Mouse (Mus musculus): ENCODE data around the gene Nsun3.
A peak's percentile ranks its signal among the peaks of the same experiment; 100 is the strongest.

Nsun3 gene

GRCm38 (mm10) chr16:62753079-62753478 is 33.5 kb downstream of the Nsun3 start:
- DNase-seq: no peak

DNA sequence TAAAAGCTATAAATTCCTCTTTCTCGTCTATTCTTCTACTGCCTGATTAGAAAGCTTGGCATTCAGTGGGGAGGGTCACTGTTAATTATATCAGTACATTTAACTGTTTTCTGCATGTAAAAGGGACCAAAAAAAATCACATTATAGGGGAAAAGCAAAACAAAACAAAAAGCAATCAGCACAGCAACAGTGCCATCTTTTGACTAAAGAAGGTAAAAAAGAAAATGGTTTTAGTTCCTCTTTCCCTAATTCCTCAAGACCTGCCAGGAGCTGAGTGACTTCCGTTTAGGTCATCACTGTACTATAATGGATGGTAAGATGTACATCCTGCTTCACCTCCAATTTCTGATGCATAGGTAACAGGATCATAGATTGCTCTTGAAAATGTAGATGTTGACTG is 40.7 kb downstream of the Nsun3 start:
- no peak for DNase-seq

GRCm38 (mm10) chr16:62734359-62734758 is 52.3 kb downstream of the Nsun3 start:
- no peak for DNase-seq

- DNase-seq: no peak
Measured at GRCm38 (mm10) chr16:62730291-62730690, 56.3 kb downstream of the Nsun3 start.

GRCm38 (mm10) chr16:62729846-62730245 is 56.8 kb downstream of the Nsun3 start:
- DNase-seq: no peak

GRCm38 (mm10) chr16:62718255-62718654 is 68.4 kb downstream of the Nsun3 start:
- DNase-seq: peak; percentile 4 to 28

DNA sequence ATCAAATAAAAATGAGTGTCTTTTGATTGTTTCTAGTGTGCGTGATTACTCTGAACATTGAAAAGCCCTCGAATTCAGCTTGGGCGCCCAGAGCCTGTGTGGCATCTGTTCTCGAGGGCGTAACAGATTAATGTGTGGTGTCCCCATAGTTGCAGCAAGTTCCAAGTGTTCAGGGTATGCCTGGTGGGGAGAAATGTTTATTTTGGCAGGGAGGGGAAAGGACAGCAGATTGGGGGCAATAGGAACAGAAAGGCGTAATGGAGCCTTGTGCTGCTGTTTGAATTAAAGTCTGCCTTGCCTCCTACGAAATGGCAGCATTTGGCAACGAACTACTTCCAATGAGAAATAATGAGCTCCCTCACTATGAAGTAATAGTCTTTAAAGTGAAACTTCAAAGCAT is 96.2 kb downstream of the Nsun3 start:
- DNase-seq: no peak

DNA sequence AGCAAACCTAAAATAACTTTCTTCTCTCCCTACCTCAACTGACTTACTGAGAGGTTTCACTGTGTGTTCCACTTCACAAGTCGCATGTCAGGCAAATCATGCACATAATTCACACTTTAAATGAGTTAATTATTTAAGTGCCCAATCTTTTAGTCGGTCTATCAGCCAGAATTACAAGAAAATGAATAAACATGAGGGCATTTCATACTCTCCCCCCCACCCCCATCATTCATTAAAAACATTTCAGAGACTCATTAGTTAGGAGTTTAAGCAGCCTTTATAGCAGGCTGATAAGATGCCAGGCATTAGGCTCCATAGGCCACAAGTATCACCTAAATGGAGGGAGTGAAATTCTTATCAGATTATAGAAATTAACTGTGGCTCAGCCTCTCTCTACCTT is 100.5 kb downstream of the Nsun3 start:
- no peak for DNase-seq

DNA sequence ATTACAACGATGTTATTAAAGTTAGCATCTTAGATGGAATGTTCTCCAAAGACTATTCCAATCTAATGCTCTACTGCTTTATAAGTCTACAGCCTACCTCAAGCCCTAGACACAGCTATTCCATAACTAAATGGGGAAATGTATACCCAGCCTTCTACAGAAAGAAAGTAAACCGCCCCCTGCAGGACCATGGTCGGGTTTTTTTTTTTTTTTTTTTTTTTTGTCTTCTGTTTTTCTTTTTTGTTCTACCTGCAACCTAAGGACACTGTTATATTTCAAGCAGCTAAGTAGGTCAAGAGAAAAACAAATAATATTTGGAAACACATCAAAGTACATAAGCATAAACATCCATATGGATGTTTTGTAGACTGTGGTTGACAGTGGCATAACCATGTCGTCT is 101.1 kb downstream of the Nsun3 start:
- DNase-seq: no peak

Measured in kidney, postnatal 4 days (tissue).